Comparison of ENCODE assay signal across 8 mouse cellular contexts in genomic region chr6:128361901-128362300, GRCm38 (mm10). TPM values are rescaled to one million over a fixed set of nuclear protein-coding genes. Genes with fewer than 3 reads are reported as not detected.
DNase-seq lines count a peak whose midpoint lies in the region; ATAC-seq lines count a peak whose summit lies in the region.

No protein-coding gene starts in this region.

- peak overlapping the region; percentile 79 for H3K4me2 ChIP-seq in kidney, embryonic 16.5 days (replicated peaks; ENCODE audit: low read depth, low read length)
- H3K4me2 ChIP-seq in hindbrain, embryonic 16.5 days (ENCODE audit: low read length), result peak overlapping the region; percentile 100
- peak overlapping the region; percentile 94 for H3K4me2 ChIP-seq in midbrain, embryonic 15.5 days

- H3K27ac ChIP-seq in kidney, embryonic 16.5 days (ENCODE audit: low read length), result peak overlapping the region; percentile 93
- peak overlapping the region; percentile 54; the same call in 1 of the 2 replicates for H3K27ac ChIP-seq in brown adipose tissue, adult 24 weeks (replicated peaks; ENCODE audit: low read depth, low read length)
- peak overlapping the region; percentile 89 for H3K27ac ChIP-seq in hindbrain, embryonic 16.5 days (ENCODE audit: low read depth, low read length)
- peak overlapping the region; percentile 86 for H3K27ac ChIP-seq in midbrain, embryonic 15.5 days

- DNase-seq in kidney, adult 11 months, result no peak
- DNase-seq in MN1 (ENCODE audit: low spot score), result no peak
- DNase-seq in urinary bladder, postnatal 36 days (ENCODE audit: low spot score in 2 of 2), result no peak
- DNase-seq in adrenal gland, adult 18-20 months (ENCODE audit: low spot score in 2 of 2), result no peak

- ATAC-seq in kidney, embryonic 16.5 days (ENCODE audit: low FRiP score, low TSS enrichment), result no peak
- ATAC-seq in hindbrain, embryonic 16.5 days, result no peak
- ATAC-seq in midbrain, embryonic 15.5 days (replicated peaks), result no peak

- WGBS in kidney, embryonic 16.5 days, result 18% methylated on average over 9 of the region's 9 CpGs
- 9% methylated on average over 9 of the region's 9 CpGs for WGBS in hindbrain, embryonic 16.5 days
- 12% methylated on average over 9 of the region's 9 CpGs for WGBS in midbrain, embryonic 15.5 days

- peak overlapping the region; percentile 81 for H3K4me3 ChIP-seq in kidney, embryonic 16.5 days (ENCODE audit: low read length)
- H3K4me3 ChIP-seq in brown adipose tissue, adult 24 weeks (ENCODE audit: insufficient read depth, low read depth, low read length), result peak overlapping the region; percentile 78
- peak overlapping the region; percentile 83 for H3K4me3 ChIP-seq in hindbrain, embryonic 16.5 days (ENCODE audit: low read length)
- H3K4me3 ChIP-seq in midbrain, embryonic 15.5 days, result peak overlapping the region; percentile 61

- H3K4me1 ChIP-seq in kidney, embryonic 16.5 days (ENCODE audit: insufficient read depth, low read length), result peaks cover 28% of the 10 kb centered on the region
- H3K4me1 ChIP-seq in brown adipose tissue, adult 24 weeks (ENCODE audit: control insufficient read depth, insufficient read depth, insufficient read length, low read length), result no peaks in the 10 kb centered on the region
- H3K4me1 ChIP-seq in hindbrain, embryonic 16.5 days (ENCODE audit: control insufficient read depth, insufficient read depth, low read depth, low read length), result peaks cover 17% of the 10 kb centered on the region
- H3K4me1 ChIP-seq in midbrain, embryonic 15.5 days, result peaks cover 18% of the 10 kb centered on the region

- H3K36me3 ChIP-seq in kidney, embryonic 16.5 days (ENCODE audit: insufficient read depth, low read length), result peaks cover 31% of the 10 kb centered on the region
- peaks cover 12% of the 10 kb centered on the region for H3K36me3 ChIP-seq in hindbrain, embryonic 16.5 days (ENCODE audit: control insufficient read depth, insufficient read depth, low read length)
- 0 out of 2 replicates have a peak, but pooled peaks cover 7% of the 10 kb centered on the region for H3K36me3 ChIP-seq in midbrain, embryonic 15.5 days (replicated peaks)

- peak overlapping the region; percentile 85 for H3K9ac ChIP-seq in kidney, embryonic 16.5 days (replicated peaks; ENCODE audit: low read length)
- H3K9ac ChIP-seq in hindbrain, embryonic 16.5 days (ENCODE audit: low read depth, low read length), result peak overlapping the region; percentile 77
- H3K9ac ChIP-seq in midbrain, embryonic 15.5 days, result peak overlapping the region; percentile 69

- no peaks in the 10 kb centered on the region for H3K27me3 ChIP-seq in kidney, embryonic 16.5 days (ENCODE audit: insufficient read depth, low read length)
- H3K27me3 ChIP-seq in hindbrain, embryonic 16.5 days (replicated peaks; ENCODE audit: control insufficient read depth, insufficient read depth, low read length), result no peaks in the 10 kb centered on the region
- H3K27me3 ChIP-seq in midbrain, embryonic 15.5 days (replicated peaks), result no peaks in the 10 kb centered on the region

- H3K9me3 ChIP-seq in kidney, embryonic 16.5 days (ENCODE audit: low read length), result no peaks in the 10 kb centered on the region
- H3K9me3 ChIP-seq in hindbrain, embryonic 16.5 days (ENCODE audit: control insufficient read depth, low read length), result no peaks in the 10 kb centered on the region
- H3K9me3 ChIP-seq in midbrain, embryonic 15.5 days, result no peaks in the 10 kb centered on the region

RNA-seq across cellular contexts. Expression of gene Rhno1, which starts 0.8 kb away (rescaled TPM):
- 121 and 131 TPM in 2 replicates for polyA plus RNA-seq in kidney, embryonic 16.5 days (2015; fragmentation: Nextera tagmentation; extraction: Ambion mirVana)
- 11.1 and 13.1 TPM in 2 replicates for polyA plus RNA-seq in brown adipose tissue, adult 24 weeks (2012; ENCODE audit: insufficient read depth, insufficient read length, missing spikeins)
- polyA plus RNA-seq in hindbrain, embryonic 16.5 days (2015; fragmentation: Nextera tagmentation; extraction: Ambion mirVana), result 67.4 and 82.0 TPM in 2 replicates
- 86.1 and 89.4 TPM in 2 replicates for polyA plus RNA-seq in midbrain, embryonic 15.5 days (2015; fragmentation: Nextera tagmentation; extraction: Ambion mirVana)
- total RNA-seq in adrenal gland, adult 18-20 months (2021), result 10 to 100 TPM; 13.9 to 15.3 TPM

RNA-seq across cellular contexts. Expression of gene Foxm1, which starts 0.9 kb away (rescaled TPM):
- polyA plus RNA-seq in kidney, embryonic 16.5 days (2015; fragmentation: Nextera tagmentation; extraction: Ambion mirVana), result 31.3 and 38.3 TPM in 2 replicates
- polyA plus RNA-seq in brown adipose tissue, adult 24 weeks (2012; ENCODE audit: insufficient read depth, insufficient read length, missing spikeins), result 0.28 TPM in 1 of 2 replicates, not detected in the other
- polyA plus RNA-seq in hindbrain, embryonic 16.5 days (2015; fragmentation: Nextera tagmentation; extraction: Ambion mirVana), result 7.2 and 9.5 TPM in 2 replicates
- 5.7 and 7.6 TPM in 2 replicates for polyA plus RNA-seq in midbrain, embryonic 15.5 days (2015; fragmentation: Nextera tagmentation; extraction: Ambion mirVana)
- total RNA-seq in adrenal gland, adult 18-20 months (2021), result 1 to 10 TPM; 1.8 to 1.9 TPM

RNA-seq across cellular contexts. Expression of gene Tulp3, which starts 6.2 kb away (rescaled TPM):
- 24.1 and 28.4 TPM in 2 replicates for polyA plus RNA-seq in kidney, embryonic 16.5 days (2015; fragmentation: Nextera tagmentation; extraction: Ambion mirVana)
- polyA plus RNA-seq in brown adipose tissue, adult 24 weeks (2012; ENCODE audit: insufficient read depth, insufficient read length, missing spikeins), result 4.2 and 6.4 TPM in 2 replicates
- polyA plus RNA-seq in hindbrain, embryonic 16.5 days (2015; fragmentation: Nextera tagmentation; extraction: Ambion mirVana), result 17.7 and 19.9 TPM in 2 replicates
- 16.2 and 17.6 TPM in 2 replicates for polyA plus RNA-seq in midbrain, embryonic 15.5 days (2015; fragmentation: Nextera tagmentation; extraction: Ambion mirVana)
- total RNA-seq in adrenal gland, adult 18-20 months (2021), result 10 to 100 TPM; 22.0 to 36.4 TPM

RNA-seq across cellular contexts. Expression of gene Tex52, which starts 13.4 kb away (rescaled TPM):
- polyA plus RNA-seq in kidney, embryonic 16.5 days (2015; fragmentation: Nextera tagmentation; extraction: Ambion mirVana), result 0.21 and 0.35 TPM in 2 replicates
- polyA plus RNA-seq in brown adipose tissue, adult 24 weeks (2012; ENCODE audit: insufficient read depth, insufficient read length, missing spikeins), result not detected in 2 replicates
- polyA plus RNA-seq in hindbrain, embryonic 16.5 days (2015; fragmentation: Nextera tagmentation; extraction: Ambion mirVana), result 0.61 and 0.82 TPM in 2 replicates
- 1.0 and 1.1 TPM in 2 replicates for polyA plus RNA-seq in midbrain, embryonic 15.5 days (2015; fragmentation: Nextera tagmentation; extraction: Ambion mirVana)
- not detected for total RNA-seq in adrenal gland, adult 18-20 months (2021)

RNA-seq across cellular contexts. Expression of gene Gm44596, which starts 13.4 kb away (rescaled TPM):
- not detected in 2 replicates for polyA plus RNA-seq in kidney, embryonic 16.5 days (2015; fragmentation: Nextera tagmentation; extraction: Ambion mirVana)
- not detected in 2 replicates for polyA plus RNA-seq in brown adipose tissue, adult 24 weeks (2012; ENCODE audit: insufficient read depth, insufficient read length, missing spikeins)
- polyA plus RNA-seq in hindbrain, embryonic 16.5 days (2015; fragmentation: Nextera tagmentation; extraction: Ambion mirVana), result not detected in 2 replicates
- polyA plus RNA-seq in midbrain, embryonic 15.5 days (2015; fragmentation: Nextera tagmentation; extraction: Ambion mirVana), result not detected in 2 replicates
- not detected for total RNA-seq in adrenal gland, adult 18-20 months (2021)
